Mouse (Mus musculus): ENCODE results near the gene Ccl25.
"Not testable (repeated sequence)": the region's sequence is repeated elsewhere in the genome, so short reads cannot be mapped to it uniquely, and the experiment has no call there.

Ccl25 gene

GRCm38 (mm10) chr8:4347661-4348060 is 22.7 kb downstream of the Ccl25 start:
- no peak for DNase-seq

GRCm38 (mm10) chr8:4348275-4348674 is 23.3 kb downstream of the Ccl25 start:
- DNase-seq = no peak

- DNase-seq = no peak
These were observed 24.3 kb downstream of the Ccl25 start for GRCm38 (mm10) chr8:4349335-4349734.

- DNase-seq = no peak
These were observed 25.6 kb downstream of the Ccl25 start for GRCm38 (mm10) chr8:4350618-4351017.

- DNase-seq = not testable (repeated sequence)
These were observed 27.6 kb downstream of the Ccl25 start for GRCm38 (mm10) chr8:4352562-4352961.

- DNase-seq = no peak
These were observed 28.7 kb downstream of the Ccl25 start for GRCm38 (mm10) chr8:4353741-4354140.

- no peak for DNase-seq
These were observed 29.5 kb downstream of the Ccl25 start for GRCm38 (mm10) chr8:4354516-4354915.

- no peak for DNase-seq
These were observed 30.4 kb downstream of the Ccl25 start for GRCm38 (mm10) chr8:4355455-4355854.

- no peak for DNase-seq
These were observed 34.4 kb downstream of the Ccl25 start for GRCm38 (mm10) chr8:4359362-4359761.

- DNase-seq = no peak
These were observed 35.9 kb downstream of the Ccl25 start for GRCm38 (mm10) chr8:4360922-4361321.

- no peak for DNase-seq
These were observed 41.2 kb downstream of the Ccl25 start for GRCm38 (mm10) chr8:4366189-4366588.

GRCm38 (mm10) chr8:4367808-4368207 is 42.8 kb downstream of the Ccl25 start:
- no peak for DNase-seq

- no peak for DNase-seq
These were observed 43.5 kb downstream of the Ccl25 start for GRCm38 (mm10) chr8:4368470-4368869.

- DNase-seq = peak; percentile 50
These were observed 45.1 kb downstream of the Ccl25 start for GRCm38 (mm10) chr8:4370078-4370477.

- DNase-seq = peak; percentile 27
These were observed 47.6 kb downstream of the Ccl25 start for GRCm38 (mm10) chr8:4372657-4373056.

- no peak for DNase-seq
These were observed 76.4 kb downstream of the Ccl25 start for GRCm38 (mm10) chr8:4401442-4401841.

GRCm38 (mm10) chr8:4403960-4404879 is 79.2 kb downstream of the Ccl25 start:
- peak; percentile 8 for DNase-seq

GRCm38 (mm10) chr8:4404880-4405261 is 79.9 kb downstream of the Ccl25 start:
- DNase-seq = peak; percentile 6

- DNase-seq = peak; percentile 8
These were observed 83.4 kb downstream of the Ccl25 start for GRCm38 (mm10) chr8:4408425-4408824.

Data from kidney, adult 9 months (tissue).